Mouse (Mus musculus): ENCODE results near the gene Cntn5.

Gene Cntn5

DNA sequence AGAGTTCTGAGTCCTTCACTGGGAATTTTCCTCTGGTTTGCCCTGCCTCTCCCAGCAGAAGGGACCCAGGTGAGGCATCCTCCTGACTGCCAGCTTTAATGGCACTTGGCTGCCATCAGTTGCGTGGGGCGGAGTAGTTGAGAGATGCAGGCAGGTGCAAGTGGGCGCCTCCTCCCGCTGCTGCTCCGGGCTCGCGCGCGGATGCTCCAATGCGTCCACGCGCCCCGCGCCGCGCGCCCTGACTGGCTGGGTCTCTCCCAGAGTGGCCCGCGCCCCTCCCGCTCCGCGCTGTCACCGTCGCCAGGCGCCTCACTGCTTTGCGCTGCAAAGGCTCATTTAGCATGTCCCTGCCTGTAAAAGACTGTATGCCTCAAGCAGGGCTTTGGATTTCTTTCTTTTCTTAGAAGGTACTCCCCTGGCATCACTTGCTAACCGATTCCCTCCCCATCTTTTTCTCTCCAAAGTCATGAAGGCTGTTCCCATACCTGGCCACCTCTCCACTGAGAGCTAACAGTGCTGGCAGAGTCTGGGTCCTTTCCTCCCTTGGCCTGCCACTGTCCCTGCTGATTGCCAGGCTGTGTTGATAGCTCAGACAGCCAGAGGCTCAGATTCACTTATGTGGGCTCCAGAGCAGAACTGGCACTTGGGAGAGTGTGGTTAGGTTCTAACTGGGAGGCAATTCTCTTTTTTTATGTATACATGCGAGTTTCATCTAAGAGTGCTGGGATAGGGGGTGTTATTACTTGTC is at the start of gene Cntn5:
TSS of gene Cntn5 (minus strand) at position 160 of the 748 bp plus-strand sequence.
- no peak for DNase-seq (ENCODE audit: low read depth, low spot score)
- Histone ChIP-seq H3K27me3 (ENCODE audit: control insufficient read depth, insufficient read depth, low read length, poor library complexity, severe bottlenecking) (no peaks in the 10 kb centered on the region), H3K36me3 (ENCODE audit: control insufficient read depth, insufficient read depth, low read length, poor library complexity, severe bottlenecking) (no peaks in the 10 kb centered on the region)

DNA sequence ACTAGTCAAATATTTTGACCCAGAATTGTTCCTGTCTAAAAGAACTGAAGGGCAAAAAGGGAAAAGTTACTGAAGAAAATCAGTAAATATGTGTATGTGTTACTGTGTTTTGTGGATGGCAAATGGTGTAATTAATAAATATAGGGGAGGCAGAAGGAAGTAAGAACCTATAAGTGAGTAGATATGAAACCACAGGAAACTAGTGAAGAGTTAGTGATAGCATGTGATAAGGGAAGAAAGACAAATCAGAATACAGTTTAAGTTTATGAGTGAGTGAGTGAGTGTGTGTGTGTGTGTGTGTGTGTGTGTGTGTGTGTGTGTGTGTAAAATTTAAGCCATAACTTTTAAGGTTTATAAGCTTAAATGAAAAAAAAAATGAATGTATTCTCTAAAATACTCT is 45.9 kb upstream of the Cntn5 start:
- DNase-seq (ENCODE audit: low read depth, low spot score) = no peak
- Histone ChIP-seq H3K27me3 (ENCODE audit: control insufficient read depth, insufficient read depth, low read length, poor library complexity, severe bottlenecking) (no peaks in the 10 kb centered on the region), H3K36me3 (ENCODE audit: control insufficient read depth, insufficient read depth, low read length, poor library complexity, severe bottlenecking) (no peaks in the 10 kb centered on the region)

DNA sequence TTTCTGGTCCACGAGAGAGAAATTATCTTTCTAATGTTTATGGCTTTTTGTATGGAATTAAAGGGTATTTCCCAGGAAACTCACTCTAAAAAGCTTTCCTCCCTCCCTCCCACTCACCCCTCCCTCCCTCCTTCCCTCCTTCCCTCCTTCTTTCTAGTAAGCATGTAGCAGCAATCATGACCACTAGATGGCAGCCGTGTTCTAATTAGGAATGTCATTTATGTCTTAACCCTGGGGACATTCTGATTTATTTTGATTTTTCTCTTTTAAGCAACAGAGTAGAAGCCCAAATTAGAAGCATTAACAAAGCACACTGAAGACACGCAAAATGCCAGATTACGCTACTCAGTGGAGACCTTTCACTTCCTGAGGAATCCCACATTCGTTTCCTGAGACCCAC is 5.0 kb upstream of the Cntn5 start:
- DNase-seq (ENCODE audit: low read depth, low spot score) = peak; percentile 60
- Histone ChIP-seq H3K27me3 (ENCODE audit: control insufficient read depth, insufficient read depth, low read length, poor library complexity, severe bottlenecking) (no peaks in the 10 kb centered on the region), H3K36me3 (ENCODE audit: control insufficient read depth, insufficient read depth, low read length, poor library complexity, severe bottlenecking) (no peaks in the 10 kb centered on the region)

DNA sequence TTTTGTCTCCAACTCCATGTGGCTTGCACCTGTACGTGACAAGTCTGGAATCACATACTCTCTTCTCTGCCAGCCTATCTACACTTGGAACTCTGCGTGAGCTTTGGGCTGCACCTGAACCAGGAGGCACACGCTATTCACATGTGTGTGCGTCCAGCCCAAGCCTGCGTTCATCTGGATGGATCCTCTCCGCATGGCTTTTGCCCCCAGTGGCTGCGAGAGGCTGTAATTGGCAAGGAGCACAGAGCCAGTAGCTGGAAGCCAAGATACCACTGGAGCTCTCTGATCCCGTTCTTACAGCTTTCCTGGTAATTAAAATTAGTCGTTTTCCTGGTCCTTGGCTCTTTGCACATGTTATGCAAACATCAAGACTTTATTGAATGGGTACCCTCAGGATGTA is 1.1 kb upstream of the Cntn5 start:
- H3K27me3 ChIP-seq (ENCODE audit: control insufficient read depth, insufficient read depth, low read length, poor library complexity, severe bottlenecking) = no peaks in the 10 kb centered on the region
- no peaks in the 10 kb centered on the region for H3K36me3 ChIP-seq (ENCODE audit: control insufficient read depth, insufficient read depth, low read length, poor library complexity, severe bottlenecking)
- no peak for DNase-seq (ENCODE audit: low read depth, low spot score)

DNA sequence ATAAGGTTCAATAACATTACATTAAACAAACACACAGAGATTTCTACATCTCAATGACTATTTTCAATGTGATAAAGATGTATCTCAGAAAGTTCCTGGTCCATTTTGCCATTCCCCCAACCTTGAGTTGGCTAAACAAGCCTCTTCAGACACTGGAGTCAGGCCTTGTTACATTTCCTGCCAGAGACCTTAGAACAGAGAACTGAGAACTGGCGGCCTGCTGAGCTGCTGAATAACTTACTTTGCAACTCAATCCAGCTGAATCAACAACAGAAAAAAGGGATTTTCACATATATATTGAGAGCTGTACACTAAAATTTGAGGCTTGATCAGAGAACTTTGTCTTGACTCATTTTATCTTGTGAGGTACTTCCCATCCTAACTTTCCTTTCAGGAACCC is 24.8 kb downstream of the Cntn5 start:
- Histone ChIP-seq H3K27me3 (ENCODE audit: control insufficient read depth, insufficient read depth, low read length, poor library complexity, severe bottlenecking) (no peaks in the 10 kb centered on the region), H3K36me3 (ENCODE audit: control insufficient read depth, insufficient read depth, low read length, poor library complexity, severe bottlenecking) (no peaks in the 10 kb centered on the region)
- no peak for DNase-seq (ENCODE audit: low read depth, low spot score)

DNA sequence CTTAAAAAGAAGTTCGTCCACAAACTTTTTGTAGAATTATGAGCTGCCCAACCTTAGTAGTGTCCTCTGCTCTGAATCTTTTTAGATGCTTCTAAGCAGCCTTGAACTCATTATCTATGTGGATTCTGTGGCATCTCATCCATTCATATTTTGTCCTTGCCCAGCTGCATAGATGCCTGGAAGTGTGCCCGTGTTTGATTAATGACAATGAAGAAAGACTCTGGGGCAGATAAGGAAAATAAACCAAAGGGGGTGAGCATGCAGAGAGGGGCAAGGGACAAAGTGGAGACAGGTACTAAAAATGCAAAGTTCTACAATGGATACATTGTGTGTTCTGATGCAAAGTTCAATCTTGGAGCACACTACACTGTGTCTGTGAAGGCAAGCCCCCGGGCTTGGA is 30.7 kb downstream of the Cntn5 start:
- Histone ChIP-seq H3K27me3 (ENCODE audit: control insufficient read depth, insufficient read depth, low read length, poor library complexity, severe bottlenecking) (no peaks in the 10 kb centered on the region), H3K36me3 (ENCODE audit: control insufficient read depth, insufficient read depth, low read length, poor library complexity, severe bottlenecking) (no peaks in the 10 kb centered on the region)
- DNase-seq (ENCODE audit: low read depth, low spot score) = no peak

DNA sequence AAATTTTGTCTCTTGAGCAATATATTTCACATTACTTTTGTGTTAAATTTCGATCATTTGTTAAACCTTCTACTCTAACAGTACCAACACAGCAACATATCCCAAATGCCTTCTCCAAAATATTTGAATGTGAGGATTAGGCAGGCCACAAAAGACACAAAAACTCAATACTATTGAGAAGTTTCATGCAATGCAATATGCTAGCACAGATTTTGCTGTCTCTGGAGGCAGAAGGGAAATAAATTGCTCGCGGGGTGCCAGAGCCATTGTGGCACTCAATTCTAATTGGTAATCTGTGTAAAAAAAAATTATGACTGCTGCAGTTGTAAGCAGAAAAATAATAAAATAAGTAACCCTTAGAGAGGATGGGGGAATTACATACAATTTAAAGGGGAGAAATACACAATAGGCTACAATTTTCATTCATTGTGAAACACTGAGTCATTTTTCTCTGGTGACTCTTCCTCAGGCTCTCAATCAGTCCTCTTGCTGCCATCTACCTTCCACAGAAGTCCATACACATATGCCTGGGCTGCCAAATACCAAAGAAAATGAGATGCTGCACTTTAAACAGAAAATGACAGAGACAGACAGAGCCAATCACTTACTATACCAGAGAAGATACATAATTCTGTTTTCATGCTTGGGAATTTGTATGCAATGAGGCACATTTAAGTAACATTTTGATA is 48.2 kb downstream of the Cntn5 start:
- no peaks in the 10 kb centered on the region for H3K27me3 ChIP-seq (ENCODE audit: control insufficient read depth, insufficient read depth, low read length, poor library complexity, severe bottlenecking)
- DNase-seq (ENCODE audit: low read depth, low spot score) = no peak
- no peaks in the 10 kb centered on the region for H3K36me3 ChIP-seq (ENCODE audit: control insufficient read depth, insufficient read depth, low read length, poor library complexity, severe bottlenecking)

DNA sequence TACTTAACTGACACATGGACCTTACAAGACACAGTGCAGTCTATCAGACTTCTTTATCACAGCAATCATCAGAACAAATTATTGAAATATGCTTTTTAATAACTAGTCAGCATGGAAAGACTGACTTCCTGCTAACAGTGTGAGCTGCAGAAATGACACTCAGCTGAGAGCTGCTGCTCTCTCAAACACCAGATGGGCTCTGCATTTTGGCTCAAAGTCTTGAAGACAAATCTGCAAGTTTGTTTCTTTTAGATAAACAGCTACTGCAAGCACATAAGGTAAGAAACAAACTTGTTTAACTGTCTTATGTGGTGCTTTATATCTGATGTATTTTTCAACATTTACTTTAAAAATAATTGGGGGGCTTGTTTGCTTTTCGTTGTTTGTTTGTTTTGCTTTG is 87.9 kb downstream of the Cntn5 start:
- no peaks in the 10 kb centered on the region for H3K27me3 ChIP-seq (ENCODE audit: control insufficient read depth, insufficient read depth, low read length, poor library complexity, severe bottlenecking)
- H3K36me3 ChIP-seq (ENCODE audit: control insufficient read depth, insufficient read depth, low read length, poor library complexity, severe bottlenecking) = no peaks in the 10 kb centered on the region
- DNase-seq (ENCODE audit: low read depth, low spot score) = no peak

DNA sequence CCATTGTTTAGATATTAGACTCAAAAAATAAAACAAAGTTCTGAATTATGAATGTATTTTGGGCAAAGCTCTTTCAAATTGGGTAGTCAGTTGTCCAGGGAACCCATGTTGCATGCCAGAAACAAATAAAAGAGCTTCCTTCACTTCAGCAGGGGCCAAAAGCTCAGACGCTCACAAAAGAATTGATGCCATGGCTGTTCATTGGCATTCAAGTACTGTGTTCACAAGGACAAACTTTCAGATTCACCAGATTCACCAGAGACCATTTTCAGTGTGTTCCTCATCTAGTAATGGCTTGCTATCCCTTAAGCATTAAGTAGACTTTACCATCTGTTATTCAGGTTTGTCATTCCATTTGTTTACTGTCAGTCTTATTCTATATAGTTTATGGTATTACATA is 107.4 kb downstream of the Cntn5 start:
- Histone ChIP-seq H3K27me3 (ENCODE audit: control insufficient read depth, insufficient read depth, low read length, poor library complexity, severe bottlenecking) (no peaks in the 10 kb centered on the region), H3K36me3 (ENCODE audit: control insufficient read depth, insufficient read depth, low read length, poor library complexity, severe bottlenecking) (no peaks in the 10 kb centered on the region)
- DNase-seq (ENCODE audit: low read depth, low spot score) = no peak

DNA sequence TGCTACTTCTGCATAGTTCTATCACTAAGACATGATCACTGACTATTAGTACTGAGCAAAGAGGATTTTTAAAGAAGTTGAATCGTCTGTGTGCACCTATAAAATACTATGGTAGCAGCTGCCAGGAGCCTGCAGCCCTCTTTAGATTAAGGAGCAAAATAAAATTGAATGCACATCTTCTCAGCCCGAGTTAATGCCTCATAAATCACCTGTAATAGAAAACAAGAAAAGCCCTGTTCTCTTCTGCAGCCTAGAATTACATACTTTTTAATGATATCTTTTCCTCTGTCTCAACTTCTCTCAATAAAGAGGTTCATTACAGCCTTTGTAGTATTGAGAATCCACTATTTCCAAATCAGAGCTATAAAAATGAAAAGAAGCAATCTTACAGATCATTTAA is 109.5 kb downstream of the Cntn5 start:
- Histone ChIP-seq H3K27me3 (ENCODE audit: control insufficient read depth, insufficient read depth, low read length, poor library complexity, severe bottlenecking) (no peaks in the 10 kb centered on the region), H3K36me3 (ENCODE audit: control insufficient read depth, insufficient read depth, low read length, poor library complexity, severe bottlenecking) (no peaks in the 10 kb centered on the region)
- no peak for DNase-seq (ENCODE audit: low read depth, low spot score)

DNA sequence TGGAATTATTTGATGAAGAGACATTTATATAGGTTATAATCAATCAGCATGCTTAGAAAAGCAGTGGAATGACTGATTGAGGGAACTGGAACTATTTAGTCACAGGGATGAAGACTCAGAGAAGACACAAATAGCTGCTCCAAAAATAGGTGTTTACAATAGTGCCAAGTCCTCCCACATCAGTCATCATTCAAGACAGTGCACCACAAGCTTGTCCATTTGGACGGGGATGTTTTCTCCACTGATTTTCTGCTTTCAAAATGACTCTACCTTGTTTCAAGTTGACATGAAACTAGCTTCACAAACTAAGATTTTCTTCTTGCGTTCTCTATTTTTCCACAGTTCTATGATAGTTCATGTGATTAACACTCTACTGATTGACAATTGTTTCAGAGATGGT is 172.7 kb downstream of the Cntn5 start:
- Histone ChIP-seq H3K27me3 (ENCODE audit: control insufficient read depth, insufficient read depth, low read length, poor library complexity, severe bottlenecking) (no peaks in the 10 kb centered on the region), H3K36me3 (ENCODE audit: control insufficient read depth, insufficient read depth, low read length, poor library complexity, severe bottlenecking) (no peaks in the 10 kb centered on the region)
- no peak for DNase-seq (ENCODE audit: low read depth, low spot score)

DNA sequence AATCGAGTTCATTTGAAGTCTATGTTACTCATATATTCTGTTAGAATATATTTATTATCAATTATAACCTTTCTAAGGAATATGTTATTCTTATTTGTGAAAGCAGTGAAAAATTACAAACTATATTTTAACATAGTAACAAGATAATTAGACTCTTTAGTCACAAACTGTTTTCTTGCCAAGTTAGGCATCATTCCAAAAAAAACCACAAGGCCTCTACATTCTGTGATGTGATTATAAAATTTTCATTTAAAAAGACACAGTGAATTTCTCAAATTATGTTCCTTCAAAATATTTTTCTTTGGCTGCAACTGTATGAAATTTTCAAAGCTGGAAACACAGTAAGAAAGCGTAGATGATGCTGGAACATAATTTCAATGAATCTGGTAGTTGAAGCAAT is 180.4 kb downstream of the Cntn5 start:
- Histone ChIP-seq H3K36me3 (ENCODE audit: control insufficient read depth, insufficient read depth, low read length, poor library complexity, severe bottlenecking) (no peaks in the 10 kb centered on the region), H3K27me3 (ENCODE audit: control insufficient read depth, insufficient read depth, low read length, poor library complexity, severe bottlenecking) (no peaks in the 10 kb centered on the region)
- DNase-seq (ENCODE audit: low read depth, low spot score) = no peak

DNA sequence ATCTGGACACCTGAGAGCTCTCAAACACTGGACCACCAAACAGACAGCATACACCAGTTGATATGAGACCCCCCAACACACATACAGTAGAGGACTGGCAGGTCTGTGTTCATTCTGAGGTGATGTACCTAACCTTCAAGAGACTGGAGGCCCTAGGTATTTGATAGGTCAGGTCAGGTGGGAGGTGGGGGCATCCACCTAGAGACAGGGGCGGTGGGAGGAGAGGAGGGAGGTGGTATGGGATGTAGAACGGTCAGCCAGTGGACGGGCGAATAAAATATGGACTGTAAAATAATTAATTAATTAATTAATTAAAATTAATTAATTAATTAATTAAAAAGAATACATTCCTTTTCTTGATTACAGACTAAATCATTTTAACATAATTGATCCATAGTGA is 182.5 kb downstream of the Cntn5 start:
- no peak for DNase-seq (ENCODE audit: low read depth, low spot score)
- no peaks in the 10 kb centered on the region for H3K27me3 ChIP-seq (ENCODE audit: control insufficient read depth, insufficient read depth, low read length, poor library complexity, severe bottlenecking)
- H3K36me3 ChIP-seq (ENCODE audit: control insufficient read depth, insufficient read depth, low read length, poor library complexity, severe bottlenecking) = no peaks in the 10 kb centered on the region

DNA sequence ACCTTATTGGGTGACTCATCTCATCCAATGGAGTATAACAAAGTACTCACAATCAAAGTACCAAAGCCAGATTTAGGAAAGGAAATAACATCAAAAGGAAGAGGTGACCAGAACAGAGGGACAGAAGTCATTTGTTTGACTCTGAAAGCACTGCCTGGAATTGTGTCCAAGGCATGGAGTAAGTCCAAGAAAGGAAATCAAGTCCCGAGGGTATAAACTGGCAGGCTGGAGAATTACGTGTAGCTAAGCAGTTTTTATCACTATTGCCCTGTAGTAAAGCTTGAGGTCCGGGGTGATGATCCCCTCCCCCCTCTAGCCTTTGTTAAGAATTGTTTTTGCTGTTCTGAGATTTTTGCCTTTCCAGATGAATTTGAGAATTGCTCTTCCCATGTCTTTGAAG is 185.6 kb downstream of the Cntn5 start:
- H3K27me3 ChIP-seq (ENCODE audit: control insufficient read depth, insufficient read depth, low read length, poor library complexity, severe bottlenecking) = no peaks in the 10 kb centered on the region
- no peak for DNase-seq (ENCODE audit: low read depth, low spot score)
- no peaks in the 10 kb centered on the region for H3K36me3 ChIP-seq (ENCODE audit: control insufficient read depth, insufficient read depth, low read length, poor library complexity, severe bottlenecking)

DNA sequence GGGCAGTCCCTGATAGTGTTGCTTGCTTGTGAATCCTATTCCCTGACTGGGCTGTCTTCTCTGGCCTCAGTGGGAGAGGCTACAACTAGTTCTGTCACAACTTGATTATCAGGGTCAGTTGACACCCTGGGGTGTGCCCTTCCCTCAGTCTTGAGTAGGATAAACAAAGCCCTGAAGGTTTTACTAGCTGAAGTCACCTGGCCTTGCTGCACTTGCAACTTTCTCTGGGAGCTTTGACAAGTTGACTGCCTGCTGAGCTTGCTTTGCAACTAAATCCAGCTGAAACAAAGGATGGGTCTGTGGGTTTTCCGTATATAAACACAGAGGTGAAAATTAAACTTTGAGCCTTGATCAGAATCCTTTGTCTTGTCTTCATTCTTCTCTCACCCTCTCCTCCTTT is 190.9 kb downstream of the Cntn5 start:
- DNase-seq (ENCODE audit: low read depth, low spot score) = no peak
- H3K36me3 ChIP-seq (ENCODE audit: control insufficient read depth, insufficient read depth, low read length, poor library complexity, severe bottlenecking) = no peaks in the 10 kb centered on the region

DNA sequence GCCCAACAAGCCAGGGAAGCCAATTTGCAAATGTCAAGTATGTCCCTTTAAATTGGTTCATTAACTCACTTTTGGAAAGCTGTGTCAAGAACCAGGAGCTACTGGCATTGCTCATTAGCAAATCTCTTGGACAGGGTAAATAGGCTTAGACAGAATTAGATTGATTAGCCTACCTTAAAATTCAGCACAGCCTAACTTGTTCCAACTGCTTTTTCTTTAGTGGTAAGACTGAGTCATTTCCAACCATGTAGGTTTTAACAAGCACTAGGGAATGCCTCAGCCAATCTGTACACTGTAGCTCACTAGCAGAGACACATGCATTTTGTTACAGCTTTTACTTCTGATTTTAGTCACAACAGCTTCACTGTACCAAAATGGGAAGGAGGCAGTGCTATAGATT is 222.9 kb downstream of the Cntn5 start:
- no peak for DNase-seq (ENCODE audit: low read depth, low spot score)
- H3K36me3 ChIP-seq (ENCODE audit: control insufficient read depth, insufficient read depth, low read length, poor library complexity, severe bottlenecking) = no peaks in the 10 kb centered on the region
- no peaks in the 10 kb centered on the region for H3K27me3 ChIP-seq (ENCODE audit: control insufficient read depth, insufficient read depth, low read length, poor library complexity, severe bottlenecking)

More for the DNA sequence above, 190.9 kb downstream of the Cntn5 start:
- no peaks in the 10 kb centered on the region; the same call in 1 of the 2 replicates for H3K27me3 ChIP-seq (ENCODE audit: control insufficient read depth, insufficient read depth, low read length, poor library complexity, severe bottlenecking)
